Mouse (Mus musculus): ENCODE data around the gene Tmed11. TPM values are rescaled to one million over a fixed set of nuclear protein-coding genes. Genes with fewer than 3 reads are reported as not detected.
A peak's percentile ranks its signal among the peaks of the same experiment; 100 is the strongest.
"Not testable (repeated sequence)": the region's sequence is repeated elsewhere in the genome, so short reads cannot be mapped to it uniquely, and the experiment has no call there.

Gene Tmed11
- polyA plus RNA-seq (2016; fragmentation: Nextera tagmentation; extraction: Ambion mirVana): not detected in 2 replicates

DNA sequence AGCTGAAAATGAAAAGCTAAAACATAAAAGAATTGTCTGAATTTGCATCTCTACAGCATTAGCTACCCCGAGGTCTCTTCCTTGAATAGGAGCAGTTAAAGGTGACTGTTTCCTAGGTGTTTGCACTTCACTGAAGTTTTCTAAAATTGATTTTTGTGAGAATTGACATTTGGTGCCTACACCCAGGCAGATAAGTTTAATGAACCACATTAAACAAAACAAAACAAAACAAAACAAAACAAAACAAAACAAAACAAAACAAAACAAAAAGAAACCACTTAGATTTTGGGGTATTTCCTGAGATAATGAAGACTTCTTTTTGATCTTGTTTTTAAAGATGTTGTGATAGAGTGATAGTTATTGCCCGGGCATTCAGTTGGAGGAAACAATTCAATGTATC, at the start of gene Tmed11:
Tmed11 (minus strand) TSS at position 101 of the 400 bp plus-strand sequence.
- H3K9ac ChIP-seq; ATAC-seq (ENCODE audit: insufficient number of reproducible peaks, low FRiP score); H3K4me3 ChIP-seq; H3K4me1 ChIP-seq (replicated peaks); H3K9me3 ChIP-seq (replicated peaks); H3K36me3 ChIP-seq; H3K27me3 ChIP-seq (replicated peaks); H3K27ac ChIP-seq (ENCODE audit: poor library complexity, severe bottlenecking); H3K4me2 ChIP-seq: not testable (repeated sequence)
- WGBS: 56% methylated on average over 2 of the region's 2 CpGs

DNA sequence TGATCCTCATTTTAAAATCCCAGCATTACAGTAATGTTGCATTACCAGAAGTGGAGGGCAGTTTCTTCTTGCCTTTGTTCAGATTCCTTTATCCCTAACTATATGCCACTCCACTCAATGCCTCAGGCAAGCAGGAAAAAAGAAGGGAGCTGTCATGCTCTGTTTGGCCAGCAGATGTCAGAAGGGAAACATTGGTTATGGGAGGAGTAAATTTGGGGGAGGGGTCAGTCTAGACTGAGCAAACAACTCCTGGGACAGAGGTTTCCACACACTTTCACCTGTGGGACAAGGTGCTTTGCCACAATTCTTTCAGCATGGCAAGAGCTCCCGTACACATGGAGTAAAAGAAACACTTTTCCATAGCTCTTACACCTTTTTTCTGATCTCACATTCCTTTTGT, 41.0 kb upstream of the Tmed11 start:
- Histone ChIP-seq H3K9ac (no peak overlapping the region), H3K9me3 (replicated peaks) (no peaks in the 10 kb centered on the region), H3K4me2 (no peak overlapping the region), H3K27me3 (replicated peaks) (no peaks in the 10 kb centered on the region), H3K27ac (ENCODE audit: poor library complexity, severe bottlenecking) (no peak overlapping the region), H3K4me1 (replicated peaks) (no peaks in the 10 kb centered on the region), H3K4me3 (no peak overlapping the region), H3K36me3 (no peaks in the 10 kb centered on the region)
- WGBS: 74% methylated on average over 1 of the region's 1 CpGs
- ATAC-seq (ENCODE audit: insufficient number of reproducible peaks, low FRiP score): no peak

DNA sequence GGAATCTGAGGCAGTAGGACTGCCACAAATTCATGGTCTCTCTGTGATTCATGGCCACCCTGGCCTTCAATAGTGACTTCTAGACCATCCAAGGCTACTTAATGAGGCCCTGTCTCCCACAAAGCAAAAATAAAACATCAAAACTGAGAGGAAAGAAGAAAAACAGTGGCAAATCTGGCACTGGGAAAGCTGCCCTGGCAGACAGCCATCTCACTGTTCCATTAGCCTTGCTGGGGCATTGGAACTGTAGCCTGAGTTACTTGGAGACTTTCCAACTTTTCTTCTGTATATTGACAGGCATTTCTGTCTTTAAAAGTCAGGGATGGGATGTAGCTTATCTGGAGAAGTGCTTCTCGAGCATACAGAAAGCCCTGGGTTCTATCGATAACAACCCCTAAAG, 28.1 kb upstream of the Tmed11 start:
- Histone ChIP-seq H3K4me2 (no peak overlapping the region), H3K27me3 (replicated peaks) (no peaks in the 10 kb centered on the region), H3K4me3 (no peak overlapping the region), H3K9me3 (replicated peaks) (no peaks in the 10 kb centered on the region), H3K9ac (no peak overlapping the region), H3K36me3 (no peaks in the 10 kb centered on the region), H3K4me1 (replicated peaks) (0 out of 2 replicates have a peak, but pooled peaks cover 2% of the 10 kb centered on the region), H3K27ac (ENCODE audit: poor library complexity, severe bottlenecking) (no peak overlapping the region)
- no peak for ATAC-seq (ENCODE audit: insufficient number of reproducible peaks, low FRiP score)
- WGBS: 51% methylated on average over 2 of the region's 2 CpGs

DNA sequence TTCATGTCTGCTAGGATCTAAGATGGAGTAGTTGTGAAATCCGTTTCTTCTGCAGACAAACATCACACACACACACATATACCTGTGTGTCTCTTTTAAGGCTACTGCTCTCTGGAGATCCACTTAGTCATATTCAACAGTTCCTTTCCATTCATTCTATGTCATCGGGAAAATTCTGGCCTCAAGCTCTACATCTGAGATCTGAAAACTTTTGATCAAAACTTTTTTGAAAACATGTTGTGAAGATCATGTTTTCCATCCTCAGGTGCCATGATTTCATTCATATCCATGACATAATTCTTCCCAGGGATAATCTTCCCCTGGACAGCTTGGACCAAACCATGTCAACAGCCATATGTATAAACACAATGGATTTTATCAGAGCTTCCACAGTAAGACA, 13.6 kb upstream of the Tmed11 start, which contains the start of gene Vmn2r8:
Vmn2r8 (minus strand) TSS at position 101 of the 400 bp plus-strand sequence.
- H3K36me3 ChIP-seq; ATAC-seq (ENCODE audit: insufficient number of reproducible peaks, low FRiP score); H3K27ac ChIP-seq (ENCODE audit: poor library complexity, severe bottlenecking); H3K4me3 ChIP-seq; H3K9me3 ChIP-seq (replicated peaks); H3K27me3 ChIP-seq (replicated peaks); H3K4me2 ChIP-seq; H3K4me1 ChIP-seq (replicated peaks); H3K9ac ChIP-seq: not testable (repeated sequence)
- 65% methylated on average over 2 of the region's 2 CpGs for WGBS

DNA sequence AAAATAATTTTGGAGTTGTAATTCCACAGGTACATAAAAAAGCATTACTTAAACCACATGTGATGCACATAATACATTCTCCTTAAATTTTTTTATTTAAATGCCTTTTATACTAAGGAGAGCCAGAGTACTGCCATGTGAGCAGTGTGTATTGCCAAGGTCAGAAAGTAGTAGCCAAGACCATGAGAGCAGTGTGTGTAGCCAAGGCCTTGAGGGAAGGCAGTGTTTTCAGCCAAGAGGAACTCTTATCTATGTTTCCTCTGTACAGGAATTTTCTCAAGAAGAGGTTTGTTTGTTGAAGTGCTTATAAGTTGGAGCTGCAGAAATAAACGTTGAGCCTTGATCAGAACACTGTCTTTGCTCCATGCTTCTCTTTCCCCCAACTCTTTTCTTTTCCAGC, 8.5 kb upstream of the Tmed11 start:
- Histone ChIP-seq H3K9me3 (replicated peaks) (no peaks in the 10 kb centered on the region), H3K4me3 (no peak overlapping the region), H3K9ac (no peak overlapping the region), H3K27me3 (replicated peaks) (no peaks in the 10 kb centered on the region), H3K27ac (ENCODE audit: poor library complexity, severe bottlenecking) (no peak overlapping the region), H3K4me2 (no peak overlapping the region), H3K4me1 (replicated peaks) (no peaks in the 10 kb centered on the region), H3K36me3 (no peaks in the 10 kb centered on the region)
- ATAC-seq (ENCODE audit: insufficient number of reproducible peaks, low FRiP score): no peak
- 27% methylated on average over 1 of the region's 1 CpGs for WGBS

DNA sequence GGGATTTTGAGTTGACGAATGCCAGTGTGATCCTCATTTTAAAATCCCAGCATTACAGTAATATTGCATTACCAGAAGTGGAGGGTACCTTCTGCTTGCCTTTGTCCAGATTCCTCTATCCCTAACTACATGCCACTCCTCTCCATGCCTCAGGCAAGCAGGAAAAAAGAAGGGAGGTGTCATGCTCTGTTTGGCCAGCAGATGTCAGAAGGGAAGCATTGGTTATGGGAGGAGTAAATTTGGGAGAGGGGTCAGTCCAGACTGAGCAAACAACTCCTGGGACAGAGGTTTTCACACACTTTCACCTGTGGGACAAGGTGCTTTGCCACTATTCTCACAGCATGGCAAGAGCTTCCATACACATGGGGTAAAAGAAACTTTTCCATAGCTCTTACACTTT, 4.8 kb downstream of the Tmed11 start:
- H3K27ac ChIP-seq (ENCODE audit: poor library complexity, severe bottlenecking); H3K9me3 ChIP-seq (replicated peaks); H3K4me1 ChIP-seq (replicated peaks); ATAC-seq (ENCODE audit: insufficient number of reproducible peaks, low FRiP score); H3K4me3 ChIP-seq; H3K4me2 ChIP-seq; H3K9ac ChIP-seq; H3K27me3 ChIP-seq (replicated peaks); H3K36me3 ChIP-seq: not testable (repeated sequence)
- 34% methylated on average over 1 of the region's 1 CpGs for WGBS

DNA sequence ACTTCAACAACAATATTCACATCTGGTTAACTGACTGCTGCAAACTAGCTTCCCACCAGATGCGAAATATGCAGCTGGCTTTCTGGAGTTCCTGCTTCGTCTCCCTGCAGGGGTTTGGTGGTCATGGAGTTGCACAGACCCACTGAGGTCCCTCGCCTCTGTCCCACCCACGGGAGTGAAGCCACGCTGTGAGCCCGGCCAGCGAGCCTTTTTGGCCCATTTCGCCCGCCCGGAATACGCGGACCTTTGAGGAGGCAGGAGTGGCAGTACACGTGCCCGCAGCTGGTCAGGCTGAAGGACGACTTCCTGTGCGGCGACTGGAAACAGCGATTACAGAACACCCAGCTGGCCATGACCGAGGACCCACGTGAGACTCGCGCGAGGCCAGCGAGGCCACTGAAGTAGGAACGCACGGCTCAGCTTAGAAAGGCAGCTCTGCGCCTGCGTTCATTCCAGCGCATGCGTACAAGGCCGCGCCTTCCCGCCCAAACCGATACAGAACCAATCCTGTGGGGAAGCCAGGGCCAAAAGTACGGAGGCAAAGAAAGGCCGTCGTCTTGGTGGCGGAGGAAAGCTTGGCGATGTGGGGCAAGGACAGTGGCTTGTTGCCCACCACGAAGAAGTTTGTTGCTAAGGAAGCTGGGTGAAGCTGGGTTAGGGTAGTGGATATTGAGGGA, 20.4 kb downstream of the Tmed11 start, which contains the start of gene Rnf212:
Rnf212 (minus strand) TSS at position 353 of the 677 bp plus-strand sequence.
- Histone ChIP-seq H3K27me3 (replicated peaks) (no peaks in the 10 kb centered on the region), H3K4me2 (no peak within 1 kb of the TSS), H3K9ac (no peak within 1 kb of the TSS), H3K27ac (ENCODE audit: poor library complexity, severe bottlenecking) (no peak within 1 kb of the TSS), H3K9me3 (replicated peaks) (no peaks in the 10 kb centered on the region), H3K36me3 (no peaks in the 10 kb centered on the region), H3K4me1 (replicated peaks) (no peaks in the 10 kb centered on the region), H3K4me3 (no peak within 1 kb of the TSS)
- no peak for ATAC-seq (ENCODE audit: insufficient number of reproducible peaks, low FRiP score)
- WGBS: 68% methylated on average over 40 of the region's 40 CpGs

DNA sequence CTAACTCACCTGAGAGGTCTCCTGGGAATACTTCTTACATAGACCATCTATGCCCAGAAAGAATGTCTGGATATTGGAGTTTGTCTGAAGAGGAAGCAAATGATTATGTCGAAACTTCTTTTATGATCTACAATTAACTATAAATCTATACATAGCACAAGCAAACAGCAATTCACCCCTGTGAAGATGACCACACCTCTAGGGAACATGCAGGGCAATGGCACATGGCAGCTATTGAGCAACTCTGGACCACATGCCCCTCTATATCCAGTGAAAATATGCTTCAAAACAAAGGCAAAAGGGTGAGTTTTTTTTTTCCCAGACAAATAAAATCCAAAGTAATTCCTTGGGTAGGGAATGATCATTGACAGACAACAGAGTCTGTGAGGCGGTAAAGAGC, 35.2 kb downstream of the Tmed11 start:
- WGBS: 67% methylated on average over 2 of the region's 2 CpGs
- H3K36me3 ChIP-seq: no peaks in the 10 kb centered on the region
- H3K4me3 ChIP-seq: no peak overlapping the region
- no peaks in the 10 kb centered on the region for H3K9me3 ChIP-seq (replicated peaks)
- no peak overlapping the region for H3K4me2 ChIP-seq
- no peak for ATAC-seq (ENCODE audit: insufficient number of reproducible peaks, low FRiP score)
- no peaks in the 10 kb centered on the region for H3K27me3 ChIP-seq (replicated peaks)
- no peaks in the 10 kb centered on the region for H3K4me1 ChIP-seq (replicated peaks)
- H3K27ac ChIP-seq (ENCODE audit: poor library complexity, severe bottlenecking): no peak overlapping the region
- no peak overlapping the region for H3K9ac ChIP-seq

DNA sequence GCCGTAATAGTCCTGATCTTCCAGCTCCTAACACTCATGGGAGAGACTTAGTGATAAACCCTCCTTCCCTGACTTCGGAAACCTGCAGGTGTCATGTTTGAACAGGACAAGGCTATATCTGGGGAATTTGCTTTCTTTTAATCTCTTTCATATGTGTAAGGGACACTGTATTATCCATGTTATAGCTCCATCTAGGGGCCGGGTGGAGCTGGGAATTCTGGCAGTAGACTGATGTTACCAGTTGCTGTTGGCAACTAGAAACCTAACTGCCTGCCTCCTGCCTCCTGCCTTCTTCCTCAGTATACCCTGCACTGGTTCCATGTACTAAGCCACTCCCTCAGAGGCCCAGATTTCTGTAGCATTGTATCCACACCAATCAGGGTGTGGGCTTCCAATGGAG, 36.8 kb downstream of the Tmed11 start:
- H3K36me3 ChIP-seq: no peaks in the 10 kb centered on the region
- no peaks in the 10 kb centered on the region for H3K27me3 ChIP-seq (replicated peaks)
- no peaks in the 10 kb centered on the region for H3K4me1 ChIP-seq (replicated peaks)
- no peak for ATAC-seq (ENCODE audit: insufficient number of reproducible peaks, low FRiP score)
- H3K4me2 ChIP-seq: no peak overlapping the region
- WGBS: 53% methylated on average over 3 of the region's 3 CpGs
- no peaks in the 10 kb centered on the region for H3K9me3 ChIP-seq (replicated peaks)
- no peak overlapping the region for H3K27ac ChIP-seq (ENCODE audit: poor library complexity, severe bottlenecking)
- H3K4me3 ChIP-seq: no peak overlapping the region
- no peak overlapping the region for H3K9ac ChIP-seq

DNA sequence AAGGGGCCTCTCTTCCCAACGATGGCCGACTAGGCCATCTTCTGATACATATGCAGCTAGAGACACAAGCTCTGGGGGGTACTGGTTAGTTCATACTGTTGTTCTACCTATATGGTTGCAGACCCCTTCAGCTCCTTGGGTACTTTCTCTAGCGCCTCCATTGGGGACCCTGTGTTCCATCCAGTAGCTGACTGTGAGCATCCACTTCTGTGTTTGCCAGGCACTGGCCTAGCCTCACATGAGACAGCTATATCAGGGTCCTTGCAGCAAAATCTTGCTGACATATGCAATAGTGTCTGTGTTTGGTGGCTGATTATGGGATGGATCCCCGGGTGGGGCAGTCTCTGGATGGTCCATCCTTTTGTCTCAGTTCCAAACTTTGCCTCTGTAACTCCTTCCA, 43.9 kb downstream of the Tmed11 start:
- WGBS: 80% methylated on average over 4 of the region's 4 CpGs
- not testable (repeated sequence) for ATAC-seq (ENCODE audit: insufficient number of reproducible peaks, low FRiP score); H3K4me1 ChIP-seq (replicated peaks); H3K4me3 ChIP-seq; H3K9me3 ChIP-seq (replicated peaks); H3K4me2 ChIP-seq; H3K36me3 ChIP-seq; H3K27me3 ChIP-seq (replicated peaks); H3K27ac ChIP-seq (ENCODE audit: poor library complexity, severe bottlenecking); H3K9ac ChIP-seq

DNA sequence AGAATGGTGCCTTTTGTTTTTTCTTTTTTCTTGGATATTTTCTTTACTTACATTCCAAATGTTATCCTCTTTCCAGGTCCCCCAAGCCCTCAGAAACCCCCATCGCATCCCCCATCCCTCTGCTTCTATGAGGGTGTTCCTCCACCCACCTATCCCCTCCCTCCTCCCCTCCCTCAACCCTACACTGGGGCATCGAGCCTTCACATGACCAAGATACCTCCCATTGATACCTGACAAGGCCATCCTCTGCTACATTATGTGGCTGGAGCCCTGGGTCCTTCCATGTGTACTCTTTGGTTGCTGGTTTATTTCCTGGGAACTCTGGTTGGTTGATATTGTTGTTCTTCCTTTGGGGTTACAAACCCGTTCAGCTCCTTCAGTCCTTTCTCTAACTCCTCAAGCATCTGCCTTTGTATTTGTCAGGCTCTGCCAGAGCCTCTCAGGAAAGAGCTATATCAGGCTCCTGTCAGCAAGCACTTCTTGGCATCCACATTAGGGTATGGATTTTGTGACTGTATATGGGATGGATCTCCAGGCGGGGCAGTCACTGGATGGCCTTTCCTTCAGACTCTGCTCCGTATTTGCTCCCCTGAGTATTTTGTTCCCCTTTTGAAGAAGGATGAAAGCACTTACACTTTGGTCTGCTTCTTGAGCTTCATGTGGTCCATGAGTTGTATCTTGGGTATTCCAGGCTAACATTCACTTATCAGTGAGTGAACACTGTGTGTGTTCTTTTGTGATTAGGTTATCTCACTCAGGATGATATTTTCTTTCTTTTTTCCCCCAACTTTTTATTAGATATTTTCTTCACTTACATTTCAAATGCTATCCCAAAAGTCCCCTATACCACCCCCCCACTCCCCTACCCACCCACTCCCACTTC, 44.6 kb downstream of the Tmed11 start:
- H3K4me2 ChIP-seq: no peak overlapping the region
- H3K9me3 ChIP-seq (replicated peaks): no peaks in the 10 kb centered on the region
- no peak overlapping the region for H3K9ac ChIP-seq
- H3K36me3 ChIP-seq: no peaks in the 10 kb centered on the region
- peak; percentile 68; the same call in 1 of the 2 replicates for ATAC-seq (ENCODE audit: insufficient number of reproducible peaks, low FRiP score)
- no peaks in the 10 kb centered on the region for H3K27me3 ChIP-seq (replicated peaks)
- WGBS: 55% methylated on average over 5 of the region's 5 CpGs
- no peak overlapping the region for H3K4me3 ChIP-seq
- no peaks in the 10 kb centered on the region for H3K4me1 ChIP-seq (replicated peaks)
- H3K27ac ChIP-seq (ENCODE audit: poor library complexity, severe bottlenecking): no peak overlapping the region

Data from heart, embryonic 12.5 days (tissue).